Mouse (Mus musculus) Patski (cell line): Measurements from ENCODE around the gene Krtap16-3. TPM values are rescaled to one million over a fixed set of nuclear protein-coding genes. Genes with fewer than 3 reads are reported as not detected.

Experiments
- ATAC-seq: fragments of 100-300 bp; one replicate; pipeline ENCODE4 v1.8.0; 2021
- CTCF ChIA-PET: fragments of 350-600 bp; sonication (Branson Sonifier 250); formaldehyde crosslinking; loops from one replicate; lab custom pipeline; 2022; ENCODE audit warnings: inconsistent platforms; lab: Charles Lee
- POLR2A ChIA-PET: fragments of 350-600 bp; sonication (Branson Sonifier 250); formaldehyde crosslinking; loops from one replicate; lab custom pipeline; 2022; ENCODE audit warnings: antibody characterized with exemption, inconsistent platforms; lab: Charles Lee
- DNase-seq: peaks from one replicate; pipeline ENCODE4 v3.0.0-alpha.2; 2011; ENCODE audit warnings: low read depth, low spot score
- H3K27me3 ChIP-seq: fragments of 371-371 bp; one replicate; pipeline ENCODE4 v1.5.1; 2021
- CTCF ChIP-seq: fragments of 100-300 bp; IDR thresholded peaks from one replicate; pipeline ENCODE4 v1.5.1; 2021
- in situ Hi-C: fragments of 300-500 bp; cut with MboI; formaldehyde crosslinking; loops from 3 replicates; pipeline ENCODE4 v1.11.1; 2018; ENCODE audit warnings: low pct_unique_long_range_greater_than_20kb, mixed read lengths
- polyA plus RNA-seq: library from polyadenylated mRNA; unstranded; gene quantifications from one replicate; pipeline ENCODE4 v1.2.3, GENCODE M21; 2021

Gene Krtap16-3
- not detected for polyA plus RNA-seq

DNA sequence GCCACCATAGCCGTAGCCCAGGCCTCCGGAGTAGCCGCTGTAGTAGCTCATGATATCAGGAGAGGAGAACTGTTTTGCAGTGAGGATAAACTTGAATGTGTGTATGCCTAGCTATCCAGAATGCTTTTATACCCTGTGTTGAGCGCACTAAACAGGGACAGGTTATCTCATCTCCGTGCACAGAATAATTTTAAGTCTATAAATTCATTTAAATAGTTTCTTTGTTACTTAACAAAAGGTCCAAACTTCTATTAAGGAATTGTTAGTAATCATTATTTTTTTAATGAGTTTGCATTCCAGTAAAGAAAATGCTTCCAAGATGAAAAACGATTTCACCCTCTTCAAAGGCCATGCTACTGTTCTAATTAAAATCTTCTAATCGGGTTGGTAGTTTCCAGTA lies at the start of gene Krtap16-3:
TSS of gene Krtap16-3 (minus strand) at position 101 of the 400 bp plus-strand sequence.
- no peaks in the 10 kb centered on the region for H3K27me3 ChIP-seq
- ChIA-PET POLR2A (no interaction called here), CTCF (no interaction called here)
- no peak for TF ChIP-seq CTCF
- in situ Hi-C loops, result no loop called here
- DNase-seq (no peak), ATAC-seq (no peak)

DNA sequence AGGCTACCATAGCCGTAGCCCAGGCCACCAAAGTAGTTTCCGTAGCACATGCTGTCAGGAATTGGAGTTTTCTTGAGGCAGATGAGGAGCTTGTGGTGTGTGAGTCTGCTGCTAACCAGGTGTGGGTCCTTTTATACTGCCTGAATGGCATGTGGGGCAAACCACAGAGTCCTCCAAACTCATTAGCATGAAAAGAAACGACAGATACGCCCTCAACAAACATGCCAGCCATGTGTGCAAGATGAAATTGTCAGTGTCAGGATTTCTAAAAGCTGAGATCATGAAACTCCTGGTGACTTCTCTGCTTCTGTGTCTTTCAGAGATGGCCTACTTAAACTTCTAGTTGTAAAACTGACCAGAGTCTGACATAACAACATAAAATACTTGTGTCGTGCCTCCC lies 48.0 kb upstream of the Krtap16-3 start, which contains the start of gene Krtap22-2:
TSS of gene Krtap22-2 (minus strand) at position 101 of the 400 bp plus-strand sequence.
- in situ Hi-C loops, result no loop called here
- DNase-seq (no peak), ATAC-seq (no peak)
- TF ChIP-seq CTCF, result no peak
- POLR2A ChIA-PET, result no interaction called here
- CTCF ChIA-PET, result no interaction called here
- H3K27me3 ChIP-seq, result no peaks in the 10 kb centered on the region

DNA sequence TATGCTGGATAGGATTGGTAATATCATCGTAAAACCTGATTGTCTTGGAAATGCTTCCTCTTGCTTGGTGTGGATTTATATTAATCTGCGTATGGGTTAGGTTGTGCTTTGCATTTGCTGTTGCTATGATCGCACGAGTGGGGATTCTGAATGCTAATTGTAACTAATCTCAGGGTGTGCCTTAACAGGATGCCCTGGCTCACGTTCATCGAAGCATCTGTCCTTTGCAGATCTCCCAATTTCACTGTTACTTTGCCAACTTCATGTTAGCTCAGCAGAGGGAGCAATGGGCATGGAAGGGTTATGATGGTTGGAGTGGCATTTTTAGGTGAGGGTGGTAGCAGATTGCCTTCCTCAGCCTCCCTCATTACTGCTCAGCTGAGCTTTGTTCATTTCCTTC lies 21.6 kb downstream of the Krtap16-3 start:
- CTCF ChIA-PET, result no interaction called here
- TF ChIP-seq CTCF, result no peak
- DNase-seq (no peak), ATAC-seq (no peak)
- no peaks in the 10 kb centered on the region for H3K27me3 ChIP-seq
- in situ Hi-C loops, result no loop called here
- POLR2A ChIA-PET, result no interaction called here

- ChIA-PET POLR2A (no interaction called here), CTCF (no interaction called here)
- no peak for ATAC-seq
- DNase-seq, result no peak
- no peaks in the 10 kb centered on the region for H3K27me3 ChIP-seq
- peak; percentile 56 for TF ChIP-seq CTCF
- in situ Hi-C loops, result no loop called here
These were observed 24.4 kb downstream of the Krtap16-3 start for GRCm38 (mm10) chr16:88938252-88938651.

GRCm38 (mm10) chr16:88932165-88932564 lies 30.5 kb downstream of the Krtap16-3 start, which contains the start of gene Krtap19-9b:
Gene Krtap19-9b, minus strand, starts transcription at chr16:88932265.
- DNase-seq, result no peak
- ChIA-PET POLR2A (no interaction called here), CTCF (no interaction called here)
- no peak for ATAC-seq
- H3K27me3 ChIP-seq, result no peaks in the 10 kb centered on the region
- in situ Hi-C loops, result no loop called here
- TF ChIP-seq CTCF, result no peak

Other genes with a start within 250 kb of the Krtap16-3 start
- gene Krtap13-1, start 234.0 kb downstream of the Krtap16-3 start, polyA plus RNA-seq, result not detected
- gene Krtap13, start 211.2 kb downstream of the Krtap16-3 start, polyA plus RNA-seq, result not detected
- not detected for gene 2310034C09Rik, start 204.0 kb downstream of the Krtap16-3 start, polyA plus RNA-seq
- gene 2310057N15Rik, start 188.7 kb downstream of the Krtap16-3 start, polyA plus RNA-seq, result not detected
- not detected for gene Gm5965, start 185.0 kb downstream of the Krtap16-3 start, polyA plus RNA-seq
- gene Gm20741, start 150.7 kb downstream of the Krtap16-3 start, polyA plus RNA-seq, result not detected
- gene Krtap15, start 142.7 kb downstream of the Krtap16-3 start, polyA plus RNA-seq, result not detected
- gene Krtap14, start 136.7 kb downstream of the Krtap16-3 start, polyA plus RNA-seq, result not detected
- gene Krtap19-1, start 93.5 kb downstream of the Krtap16-3 start, polyA plus RNA-seq, result not detected
- not detected for gene Krtap19-2, start 88.6 kb downstream of the Krtap16-3 start, polyA plus RNA-seq
- not detected for gene Krtap19-3, start 84.8 kb downstream of the Krtap16-3 start, polyA plus RNA-seq
- not detected for gene Krtap19-4, start 77.8 kb downstream of the Krtap16-3 start, polyA plus RNA-seq
- gene Krtap19-5, start 66.4 kb downstream of the Krtap16-3 start, polyA plus RNA-seq, result not detected
- not detected for gene Krtap19-9b, start 30.6 kb downstream of the Krtap16-3 start, polyA plus RNA-seq
- gene Krtap22-2, start 47.9 kb upstream of the Krtap16-3 start, polyA plus RNA-seq, result not detected
- not detected for gene Gm10229, start 52.4 kb upstream of the Krtap16-3 start, polyA plus RNA-seq
- gene Krtap6-1, start 68.8 kb upstream of the Krtap16-3 start, polyA plus RNA-seq, result not detected
- not detected for gene Gm10228, start 78.6 kb upstream of the Krtap16-3 start, polyA plus RNA-seq
- not detected for gene Krtap6-5, start 85.0 kb upstream of the Krtap16-3 start, polyA plus RNA-seq
- gene 1110025L11Rik, start 101.1 kb upstream of the Krtap16-3 start, polyA plus RNA-seq, result not detected
- not detected for gene Krtap6-3, start 121.1 kb upstream of the Krtap16-3 start, polyA plus RNA-seq
- not detected for gene Gm6358, start 178.0 kb upstream of the Krtap16-3 start, polyA plus RNA-seq
- gene Gm10061, start 188.2 kb upstream of the Krtap16-3 start, polyA plus RNA-seq, result not detected
- not detected for gene Gm9789, start 195.1 kb upstream of the Krtap16-3 start, polyA plus RNA-seq
- not detected for gene Gm7735, start 206.6 kb upstream of the Krtap16-3 start, polyA plus RNA-seq
- gene 1110057P08Rik, start 211.9 kb upstream of the Krtap16-3 start, polyA plus RNA-seq, result not detected
- gene Krtap20-2, start 243.0 kb upstream of the Krtap16-3 start, polyA plus RNA-seq, result not detected